Mouse (Mus musculus) gastrocnemius, adult 18-20 months (tissue): ENCODE measurements around the gene Sstr3. TPM values are rescaled to one million over a fixed set of nuclear protein-coding genes. Genes with fewer than 3 reads are reported as not detected.

Experiments
- DNase-seq: peaks from one replicate; pipeline ENCODE4 v3.0.0; 2021; ENCODE audit warnings: low spot score
- total RNA-seq, 2 experiments: library from RNA; stranded (reverse); gene quantifications; 2 replicates each; pipeline ENCODE4 v1.2.3; 2021

Sstr3 gene
- total RNA-seq, 2 experiments from 2014 or later: not detected

DNA sequence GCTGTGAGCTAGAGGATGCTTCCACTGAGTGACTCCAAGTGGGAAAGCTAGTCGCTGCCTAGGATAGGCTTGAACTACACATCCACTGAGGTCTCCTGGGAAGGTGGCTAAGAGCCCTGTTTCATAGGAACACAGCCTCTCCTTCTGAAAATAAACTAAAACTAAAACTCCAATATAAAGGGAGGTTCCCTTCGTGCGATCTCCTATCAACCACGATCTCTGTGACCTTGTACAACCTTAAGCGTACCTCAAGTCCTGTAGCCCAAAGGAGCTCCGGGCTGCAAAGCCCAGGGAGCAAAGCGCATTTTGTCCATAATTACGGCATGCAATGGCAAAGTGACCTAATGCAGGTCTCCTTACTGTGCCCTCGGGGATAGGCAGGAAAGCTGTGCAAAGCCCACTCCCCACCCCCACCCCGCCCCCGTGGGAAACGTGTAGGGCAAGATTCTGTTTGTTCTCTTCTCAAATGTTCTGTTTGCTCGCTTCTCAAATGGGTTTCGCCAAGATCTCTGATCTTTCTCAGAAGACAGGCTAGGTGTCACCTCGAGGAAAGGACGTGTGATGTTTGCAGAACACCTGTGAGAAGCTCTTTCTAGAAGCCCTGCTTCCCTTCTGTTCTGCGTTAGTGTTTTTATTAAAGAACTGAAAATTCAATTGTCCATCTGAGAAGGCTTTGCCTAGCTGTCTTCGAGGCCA lies 41.9 kb downstream of the Sstr3 start:
- DNase-seq: no peak

DNA sequence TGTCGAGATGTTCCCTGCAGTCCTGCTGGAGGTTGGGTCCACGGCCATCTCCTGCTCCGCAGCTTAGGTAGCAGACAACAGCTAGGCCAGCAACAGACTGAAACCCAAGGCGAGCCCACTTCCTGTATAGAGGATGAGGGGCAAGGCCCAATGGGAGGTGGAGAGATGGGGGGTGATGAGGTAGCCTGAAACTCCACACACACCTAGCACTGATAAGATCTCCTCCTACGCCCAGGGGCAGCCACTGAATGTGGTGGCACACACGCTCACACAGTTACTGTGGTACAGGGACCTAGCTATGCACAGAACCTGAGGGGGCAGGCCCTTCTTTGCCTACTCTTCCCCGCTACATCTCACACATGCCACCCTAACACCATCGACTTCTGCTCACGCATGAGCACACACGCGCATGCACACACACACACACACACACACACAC lies 49.5 kb downstream of the Sstr3 start, which contains the start of gene Il2rb:
Il2rb (minus strand) TSS at position 304 of the 439 bp plus-strand sequence.
- DNase-seq: no peak

DNA sequence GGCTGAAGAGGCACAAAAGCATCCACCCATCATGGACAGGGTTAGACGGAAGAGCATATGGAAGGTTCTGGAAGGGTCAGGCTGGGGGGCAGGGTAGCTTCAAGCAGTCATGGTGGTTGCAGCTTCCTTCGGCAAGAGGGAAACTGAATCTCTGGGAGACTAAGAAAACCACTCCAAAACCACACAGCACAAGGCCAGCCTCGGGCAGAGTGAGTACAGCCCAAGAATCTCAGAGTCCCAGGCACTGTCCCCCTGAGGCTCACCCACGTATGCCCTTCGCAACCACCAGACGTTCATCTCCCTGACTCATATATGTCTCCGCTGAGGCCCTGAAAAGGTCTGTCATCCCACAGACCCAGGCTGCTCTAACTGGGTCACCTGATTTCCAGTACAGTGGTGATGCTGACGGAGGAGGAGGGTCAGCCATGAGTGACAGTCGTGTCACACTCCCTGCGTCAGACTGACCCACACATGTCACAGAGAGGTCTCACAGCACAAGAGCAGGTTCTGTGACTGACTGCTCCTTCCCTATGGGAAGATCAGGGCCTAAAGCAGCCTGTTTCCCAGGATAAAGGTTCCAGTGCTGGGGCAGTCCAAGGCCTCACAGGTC lies 51.0 kb downstream of the Sstr3 start:
- no peak for DNase-seq

GRCm38 (mm10) chr15:78491301-78491700 lies 53.2 kb downstream of the Sstr3 start:
- DNase-seq: no peak

DNA sequence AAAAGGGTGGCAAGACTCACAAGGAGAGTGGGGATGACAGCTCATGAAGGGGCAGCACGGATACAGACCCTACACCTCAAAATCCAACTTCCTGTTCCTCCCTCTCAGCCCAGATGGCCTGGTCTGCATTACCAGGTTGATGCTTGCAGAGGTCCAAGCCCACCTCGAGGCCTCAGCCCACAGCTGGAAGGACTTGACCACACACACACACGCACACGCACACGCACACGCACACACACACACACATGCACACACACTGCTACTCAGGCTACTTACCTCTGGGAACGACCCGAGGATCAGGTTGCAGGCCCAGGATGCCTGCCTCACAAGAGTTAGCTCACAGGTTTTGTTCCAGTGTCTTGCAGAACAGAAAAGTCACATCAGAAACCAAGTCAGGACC lies 54.6 kb downstream of the Sstr3 start:
- no peak for DNase-seq

DNA sequence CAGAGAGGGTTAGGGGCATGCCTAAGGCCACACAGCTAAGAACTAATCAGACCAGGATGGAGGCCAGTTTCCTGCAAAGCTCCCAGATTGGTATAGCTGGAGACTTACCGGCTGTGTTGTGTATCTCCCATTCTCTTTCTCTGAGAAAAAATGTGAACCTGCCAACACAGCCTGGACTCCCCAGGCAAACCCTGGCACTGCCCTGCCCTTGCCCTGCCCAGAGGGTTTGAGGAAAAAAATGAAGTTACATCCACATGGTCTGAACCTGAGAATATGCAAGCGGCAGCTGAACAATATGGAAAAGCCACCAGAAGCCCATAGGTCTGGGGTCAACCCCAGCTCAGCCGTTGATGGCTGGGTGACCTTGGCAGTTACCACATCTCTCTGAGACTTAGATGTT lies 55.2 kb downstream of the Sstr3 start:
- no peak for DNase-seq

GRCm38 (mm10) chr15:78487066-78487465 lies 57.4 kb downstream of the Sstr3 start:
- no peak for DNase-seq

Other genes with a start within 250 kb of the Sstr3 start
- gene Csf2rb2, start 239.0 kb downstream of the Sstr3 start, total RNA-seq: 1 to 10 TPM in 1 of 2 experiments, under 1 TPM in 1; 0.82 to 1.2 TPM
- 1 to 10 TPM; 1.6 to 1.7 TPM for gene Csf2rb, start 218.9 kb downstream of the Sstr3 start, total RNA-seq
- gene Tex33, start 148.8 kb downstream of the Sstr3 start, total RNA-seq: not detected
- 10 to 100 TPM; 21.7 to 24.2 TPM for gene Tst, start 138.8 kb downstream of the Sstr3 start, total RNA-seq
- gene Mpst, start 138.3 kb downstream of the Sstr3 start, total RNA-seq: 10 to 100 TPM; 56.5 to 65.3 TPM
- 10 to 100 TPM in 1 of 2 experiments, 1 to 10 TPM in 1; 8.4 to 13.9 TPM for gene Kctd17, start 116.1 kb downstream of the Sstr3 start, total RNA-seq
- gene Tmprss6, start 76.1 kb downstream of the Sstr3 start, total RNA-seq: under 1 TPM in 1 of 2 experiments, not detected in 1; 0.17 TPM
- gene Il2rb, start 49.4 kb downstream of the Sstr3 start, total RNA-seq: not detected
- 1 to 10 TPM; 1.0 to 2.4 TPM for gene C1qtnf6, start 13.3 kb downstream of the Sstr3 start, total RNA-seq
- gene Rac2, start 28.1 kb upstream of the Sstr3 start, total RNA-seq: 1 to 10 TPM in 1 of 2 experiments, under 1 TPM in 1; 0.96 to 1.8 TPM
- gene Cyth4, start 52.4 kb upstream of the Sstr3 start, total RNA-seq: 1 to 10 TPM in 1 of 2 experiments, under 1 TPM in 1; 0.82 to 2.3 TPM
- gene Elfn2, start 174.1 kb upstream of the Sstr3 start, total RNA-seq: under 1 TPM; 0.02 to 0.05 TPM
- 1 to 10 TPM; 1.8 to 3.6 TPM for gene Mfng, start 228.8 kb upstream of the Sstr3 start, total RNA-seq